Mouse (Mus musculus) CH12.LX (cell line): ENCODE measurements around the gene Ap5b1.

Experiments
- CTCF ChIP-seq, 2 experiments: IDR thresholded peaks in 1 of 2; conservative IDR thresholded peaks in 1 of 2; 2 replicates each; pipeline ENCODE4 v1.5.1; 2011 to 2012; ENCODE audit warnings: low read depth in 2 of 2, low read length in 2 of 2, improper control_type of control experiment in 1 of 2, inconsistent platforms in 1 of 2, mild to moderate bottlenecking in 1 of 2, moderate library complexity in 1 of 2
- E2F4 ChIP-seq: IDR thresholded peaks from 2 replicates; pipeline ENCODE4 v1.6.1; 2011; ENCODE audit warnings: low read depth, low read length, improper control_type of control experiment; ENCODE audit not compliant: insufficient replicate concordance
- EP300 ChIP-seq: IDR thresholded peaks from 2 replicates; pipeline ENCODE4 v1.6.1; 2011; ENCODE audit warnings: low read length, improper control_type of control experiment
- GABPA ChIP-seq: IDR thresholded peaks from 2 replicates; pipeline ENCODE4 v1.6.1; 2012; ENCODE audit warnings: low read depth, low read length, improper control_type of control experiment, inconsistent platforms; ENCODE audit not compliant: insufficient replicate concordance
- JUN ChIP-seq: IDR thresholded peaks from 2 replicates; pipeline ENCODE4 v1.6.1; 2011; ENCODE audit warnings: low read depth, mild to moderate bottlenecking, low read length, improper control_type of control experiment, moderate library complexity; ENCODE audit not compliant: insufficient read depth
- JUND ChIP-seq: conservative IDR thresholded peaks from 2 replicates; pipeline ENCODE4 v1.6.1; 2011; ENCODE audit warnings: low read depth, low read length, improper control_type of control experiment
- POLR2A ChIP-seq: IDR thresholded peaks from 2 replicates; pipeline ENCODE4 v1.6.1; 2011; ENCODE audit warnings: low read depth, mild to moderate bottlenecking, improper control_type of control experiment, low read length
- POLR2AphosphoS2 ChIP-seq: IDR thresholded peaks from 2 replicates; pipeline ENCODE4 v1.6.1; 2011; ENCODE audit warnings: low read depth, low read length, improper control_type of control experiment
- RCOR1 ChIP-seq: conservative IDR thresholded peaks from 2 replicates; pipeline ENCODE4 v1.6.1; 2012; ENCODE audit warnings: low read depth, mild to moderate bottlenecking, inconsistent platforms, low read length, improper control_type of control experiment
- USF2 ChIP-seq: conservative IDR thresholded peaks from 2 replicates; pipeline ENCODE4 v1.6.1; 2011; ENCODE audit warnings: low read depth, low read length, improper control_type of control experiment
- ZMIZ1 ChIP-seq: IDR thresholded peaks from 2 replicates; pipeline ENCODE4 v1.6.1; 2012; ENCODE audit warnings: low read depth, mild to moderate bottlenecking, inconsistent platforms, low read length, improper control_type of control experiment

GRCm38 (mm10) chr19:5530138-5530524 lies 37.7 kb upstream of the Ap5b1 start:
- TF ChIP-seq JUN, result no peak
- TF ChIP-seq EP300, result no peak
- TF ChIP-seq POLR2A, result no peak
- TF ChIP-seq CTCF (conservative IDR thresholded peaks at IDR 0.05 in 1 of 2, IDR thresholded peaks at IDR 0.05 in 1 of 2; ENCODE audit: low read depth in 2 of 2, low read length in 2 of 2), result no peak
- no peak for TF ChIP-seq RCOR1
- no peak for TF ChIP-seq GABPA
- no peak for TF ChIP-seq USF2
- no peak for TF ChIP-seq POLR2AphosphoS2
- TF ChIP-seq JUND, result no peak
- TF ChIP-seq E2F4, result no peak
- TF ChIP-seq ZMIZ1, result no peak
